Mouse (Mus musculus): ENCODE measurements around the gene Irf4.

Irf4 gene

GRCm38 (mm10) chr13:30760374-30761090 lies 11.5 kb downstream of the Irf4 start:
- no peak for DNase-seq (ENCODE audit: inconsistent age in 2 of 2, low spot score in 1 of 2)

GRCm38 (mm10) chr13:30761151-30761631 lies 12.2 kb downstream of the Irf4 start:
- DNase-seq (ENCODE audit: inconsistent age in 2 of 2, low spot score in 1 of 2): no peak

- DNase-seq (ENCODE audit: inconsistent age in 2 of 2, low spot score in 1 of 2): no peak
Measured at GRCm38 (mm10) chr13:30762224-30762623, 13.2 kb downstream of the Irf4 start.

- no peak for DNase-seq (ENCODE audit: inconsistent age in 2 of 2, low spot score in 1 of 2)
Measured at GRCm38 (mm10) chr13:30764014-30764740, 15.2 kb downstream of the Irf4 start.

GRCm38 (mm10) chr13:30765906-30766305 lies 16.9 kb downstream of the Irf4 start:
- DNase-seq (ENCODE audit: inconsistent age in 2 of 2, low spot score in 1 of 2): no peak

GRCm38 (mm10) chr13:30766636-30767476 lies 17.8 kb downstream of the Irf4 start:
- no peak for DNase-seq (ENCODE audit: inconsistent age in 2 of 2, low spot score in 1 of 2)

GRCm38 (mm10) chr13:30767477-30768127 lies 18.6 kb downstream of the Irf4 start:
- no peak for DNase-seq (ENCODE audit: inconsistent age in 2 of 2, low spot score in 1 of 2)

- DNase-seq (ENCODE audit: inconsistent age in 2 of 2, low spot score in 1 of 2): no peak
Measured at GRCm38 (mm10) chr13:30776021-30776420, 27.0 kb downstream of the Irf4 start.

- DNase-seq (ENCODE audit: inconsistent age in 2 of 2, low spot score in 1 of 2): no peak
Measured at GRCm38 (mm10) chr13:30777678-30778179, 28.7 kb downstream of the Irf4 start.

- no peak for DNase-seq (ENCODE audit: inconsistent age in 2 of 2, low spot score in 1 of 2)
Measured at GRCm38 (mm10) chr13:30781905-30782304, 32.9 kb downstream of the Irf4 start.

GRCm38 (mm10) chr13:30782419-30782818 lies 33.4 kb downstream of the Irf4 start:
- no peak for DNase-seq (ENCODE audit: inconsistent age in 2 of 2, low spot score in 1 of 2)

GRCm38 (mm10) chr13:30785423-30786040 lies 36.5 kb downstream of the Irf4 start:
- peak in 1 of 2 experiments; percentile 53 for DNase-seq (ENCODE audit: inconsistent age in 2 of 2, low spot score in 1 of 2)

- no peak for DNase-seq (ENCODE audit: inconsistent age in 2 of 2, low spot score in 1 of 2)
Measured at GRCm38 (mm10) chr13:30786235-30787035, 37.4 kb downstream of the Irf4 start.

- DNase-seq (ENCODE audit: inconsistent age in 2 of 2, low spot score in 1 of 2): no peak
Measured at GRCm38 (mm10) chr13:30787036-30787320, 38.0 kb downstream of the Irf4 start.

- DNase-seq (ENCODE audit: inconsistent age in 2 of 2, low spot score in 1 of 2): no peak
Measured at GRCm38 (mm10) chr13:30787556-30787955, 38.5 kb downstream of the Irf4 start.

- no peak for DNase-seq (ENCODE audit: inconsistent age in 2 of 2, low spot score in 1 of 2)
Measured at GRCm38 (mm10) chr13:30787960-30788359, 38.9 kb downstream of the Irf4 start.

GRCm38 (mm10) chr13:30788421-30788820 lies 39.4 kb downstream of the Irf4 start:
- DNase-seq (ENCODE audit: inconsistent age in 2 of 2, low spot score in 1 of 2): no peak

GRCm38 (mm10) chr13:30790016-30790415 lies 41.0 kb downstream of the Irf4 start:
- DNase-seq (ENCODE audit: inconsistent age in 2 of 2, low spot score in 1 of 2): no peak

- DNase-seq (ENCODE audit: inconsistent age in 2 of 2, low spot score in 1 of 2): no peak
Measured at GRCm38 (mm10) chr13:30792308-30792707, 43.3 kb downstream of the Irf4 start.

- DNase-seq (ENCODE audit: inconsistent age in 2 of 2, low spot score in 1 of 2): no peak
Measured at GRCm38 (mm10) chr13:30792741-30793140, 43.7 kb downstream of the Irf4 start.

Data from adrenal gland, adult (tissue).